Mouse (Mus musculus) thymus, adult 18-20 months (tissue): ENCODE measurements around the gene Rpgrip1l.

Experiments used
- DNase-seq, 2 experiments: peaks; one replicate each; pipeline ENCODE4 v3.0.0; 2022; ENCODE audit warnings: mixed read lengths in 2 of 2

Rpgrip1l gene

DNA sequence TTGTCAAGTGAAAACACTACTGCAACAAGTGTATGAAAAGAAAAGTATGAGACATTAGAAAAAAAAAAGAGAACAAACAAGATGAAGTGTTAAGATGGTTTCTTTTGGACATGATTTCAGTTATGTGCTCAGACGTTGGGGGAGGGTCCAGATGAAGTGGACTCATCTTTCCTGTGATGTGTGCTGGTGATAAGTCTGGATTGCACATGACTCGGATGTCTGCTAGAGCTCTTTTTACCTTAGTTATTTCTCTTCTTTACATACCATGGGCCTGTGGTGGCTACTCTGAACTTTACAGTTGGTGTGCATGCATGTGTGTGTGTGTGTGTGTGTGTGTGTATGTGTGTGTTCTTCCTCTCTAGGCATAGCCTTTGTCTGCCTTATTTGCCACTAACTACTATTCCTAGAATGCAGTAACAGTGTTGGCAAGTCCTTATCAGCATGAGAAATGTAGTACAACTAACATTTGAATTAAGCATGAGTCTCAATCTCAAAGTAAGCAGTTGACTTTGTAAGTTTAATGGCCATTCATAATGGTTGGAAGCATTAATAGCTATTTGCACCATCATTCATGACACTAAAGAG, 43.6 kb downstream of the Rpgrip1l start:
- DNase-seq, result no peak

- no peak for DNase-seq
Measured at GRCm38 (mm10) chr8:91264564-91264963, 48.5 kb downstream of the Rpgrip1l start.

GRCm38 (mm10) chr8:91263939-91264338, 49.1 kb downstream of the Rpgrip1l start:
- DNase-seq, result no peak

GRCm38 (mm10) chr8:91261598-91261997, 51.5 kb downstream of the Rpgrip1l start:
- no peak for DNase-seq

DNA sequence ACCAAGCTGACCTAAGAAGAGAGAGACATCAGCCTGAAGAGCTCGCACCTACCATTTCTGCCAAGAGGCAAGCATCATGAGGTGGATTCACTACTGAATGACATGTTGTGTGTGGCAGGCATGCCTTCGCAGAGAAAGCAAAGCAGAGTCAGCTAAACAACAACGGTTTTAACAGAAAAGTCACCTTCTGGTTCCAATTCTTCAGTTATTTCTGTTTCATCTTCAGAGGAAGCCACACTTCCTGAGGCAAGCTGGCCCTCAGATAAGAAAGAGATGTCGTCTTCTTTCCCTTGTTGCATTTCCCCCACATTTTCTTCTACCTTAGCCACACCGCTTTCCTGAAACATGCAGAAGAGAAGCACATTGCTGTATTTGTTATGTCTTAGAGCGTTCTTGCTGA, 62.1 kb downstream of the Rpgrip1l start:
- no peak for DNase-seq

DNA sequence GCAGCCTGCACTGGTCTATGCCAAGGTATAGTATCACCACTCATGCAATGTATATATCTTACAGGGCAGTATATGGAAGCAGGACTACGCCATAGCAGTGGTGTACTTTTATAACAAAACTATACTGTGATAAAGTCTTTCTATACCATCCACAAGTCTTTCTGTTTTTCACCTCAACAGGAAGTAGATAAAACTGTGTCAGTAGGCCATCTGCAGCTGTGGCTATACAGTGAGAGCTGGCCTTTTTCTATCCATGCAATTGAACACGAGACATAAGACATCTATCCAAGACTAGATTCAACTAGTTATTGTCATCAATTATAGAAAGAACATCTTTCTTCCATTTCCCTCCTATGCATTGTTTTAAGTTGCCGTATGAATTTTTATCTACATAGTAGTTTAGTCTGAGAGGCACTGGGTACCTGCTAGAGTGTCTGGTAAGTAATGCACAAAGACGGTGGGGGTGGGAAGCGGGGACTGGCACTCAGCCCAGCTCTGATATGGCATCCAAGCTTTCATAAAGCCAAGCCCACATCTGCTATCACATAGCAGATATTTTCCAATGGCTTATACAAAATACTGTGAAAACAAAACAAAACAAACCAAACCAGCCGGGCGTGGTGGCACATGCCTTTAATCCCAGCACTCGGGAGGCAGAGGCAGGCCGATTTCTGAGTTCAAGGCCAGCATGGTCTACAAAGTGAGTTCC, 63.1 kb downstream of the Rpgrip1l start:
- DNase-seq, result peak in 1 of 2 experiments; percentile 19

GRCm38 (mm10) chr8:91245821-91246454, 67.1 kb downstream of the Rpgrip1l start:
- DNase-seq, result no peak

GRCm38 (mm10) chr8:91242721-91243120, 70.3 kb downstream of the Rpgrip1l start:
- no peak for DNase-seq

- no peak for DNase-seq
Measured at GRCm38 (mm10) chr8:91241873-91242519, 71.1 kb downstream of the Rpgrip1l start.

DNA sequence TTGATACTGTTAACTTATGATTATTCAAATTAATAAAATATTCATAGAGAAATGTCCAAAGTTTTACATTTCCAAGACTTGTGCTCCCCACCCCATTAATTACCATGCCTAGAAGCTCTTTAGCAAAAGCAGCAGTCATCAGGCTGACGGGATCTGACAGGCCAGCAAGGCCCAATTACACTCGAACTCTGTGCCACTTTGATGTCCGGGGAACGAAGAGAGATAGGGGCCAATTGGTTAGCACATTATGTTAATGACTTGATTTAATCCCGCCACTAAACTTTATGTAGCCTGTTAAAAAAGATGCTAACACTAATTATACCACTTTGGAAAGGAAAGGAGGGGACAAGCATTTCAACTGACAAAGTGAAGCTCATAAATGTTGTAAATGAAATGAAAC, 71.7 kb downstream of the Rpgrip1l start:
- DNase-seq, result no peak

DNA sequence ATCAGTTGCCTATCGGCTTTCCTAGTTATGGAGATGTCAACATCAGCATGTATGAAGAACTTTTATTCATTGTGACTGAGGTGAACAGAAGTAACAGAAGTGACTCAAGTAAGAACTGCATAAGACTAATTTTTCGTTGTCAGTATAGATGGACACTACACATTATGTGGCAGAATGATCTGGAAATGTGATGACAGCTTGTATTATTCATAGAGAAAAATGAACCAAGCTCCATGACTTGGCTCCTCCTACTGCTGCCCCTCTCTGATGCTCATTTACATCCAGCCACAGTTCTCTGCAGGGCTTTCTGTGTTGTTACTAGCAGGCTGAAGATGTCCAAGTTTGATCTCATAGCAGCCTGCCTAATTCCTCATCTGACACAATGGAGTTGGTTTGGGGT, 75.9 kb downstream of the Rpgrip1l start:
- DNase-seq, result no peak

DNA sequence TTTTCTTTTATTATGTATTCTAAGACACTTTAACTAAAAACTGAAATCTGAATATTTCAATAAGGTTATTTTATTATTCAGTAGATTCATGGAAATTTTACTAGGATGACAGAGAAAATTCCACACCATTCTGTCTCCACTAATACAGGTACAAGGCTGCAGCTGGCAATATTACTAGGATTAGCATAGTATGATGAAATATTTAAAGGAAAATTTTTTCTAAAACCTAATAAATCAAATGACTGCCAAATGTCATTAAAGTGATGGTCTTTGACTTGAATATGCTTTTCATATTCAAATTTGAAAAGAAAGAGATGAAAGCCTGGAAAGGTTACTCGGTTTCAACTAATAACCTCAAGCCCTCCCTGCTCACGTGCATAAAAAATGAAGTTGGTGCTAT, 79.0 kb downstream of the Rpgrip1l start:
- no peak for DNase-seq

- DNase-seq, result no peak
Measured at GRCm38 (mm10) chr8:91227421-91227841, 85.6 kb downstream of the Rpgrip1l start.

- no peak for DNase-seq
Measured at GRCm38 (mm10) chr8:91224227-91224626, 88.8 kb downstream of the Rpgrip1l start.

DNA sequence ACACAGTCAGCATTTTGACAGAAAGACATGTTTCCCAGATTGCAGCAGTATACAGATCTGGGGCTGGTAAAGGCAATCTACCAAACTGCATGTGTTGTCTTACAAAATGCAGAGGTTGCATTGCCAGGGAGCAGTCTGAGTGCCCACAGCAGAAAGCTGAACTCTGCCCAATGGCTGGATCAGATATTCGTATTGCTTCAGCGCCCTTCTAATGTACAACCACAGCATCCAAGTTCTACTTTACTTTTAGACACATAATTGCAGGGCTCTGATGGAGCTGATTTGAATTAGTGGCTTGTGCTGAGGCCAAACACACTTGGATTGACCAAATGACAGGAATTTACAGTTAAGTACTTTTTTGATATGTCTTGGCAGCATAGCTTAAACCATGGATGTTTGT, 91.2 kb downstream of the Rpgrip1l start:
- DNase-seq, result no peak

DNA sequence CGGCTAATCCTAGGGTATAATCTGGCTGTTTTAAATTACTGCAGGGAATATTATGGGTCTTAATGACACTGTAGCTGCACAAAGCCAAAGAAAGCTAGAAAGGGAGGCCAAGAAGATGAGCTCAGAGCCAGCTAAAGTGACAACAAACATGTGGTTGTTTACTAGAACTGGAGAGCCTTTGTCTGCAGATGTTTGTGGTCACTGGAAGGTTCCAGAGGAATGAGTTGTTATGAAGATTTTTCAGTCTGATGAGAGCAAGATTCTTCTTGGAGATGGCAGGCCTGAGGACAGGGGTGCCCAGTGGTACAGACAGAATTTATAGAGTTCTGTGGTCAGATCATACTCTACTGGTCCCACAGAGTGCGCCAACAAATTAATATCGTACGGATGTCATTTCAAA, 94.8 kb downstream of the Rpgrip1l start:
- DNase-seq, result no peak

DNA sequence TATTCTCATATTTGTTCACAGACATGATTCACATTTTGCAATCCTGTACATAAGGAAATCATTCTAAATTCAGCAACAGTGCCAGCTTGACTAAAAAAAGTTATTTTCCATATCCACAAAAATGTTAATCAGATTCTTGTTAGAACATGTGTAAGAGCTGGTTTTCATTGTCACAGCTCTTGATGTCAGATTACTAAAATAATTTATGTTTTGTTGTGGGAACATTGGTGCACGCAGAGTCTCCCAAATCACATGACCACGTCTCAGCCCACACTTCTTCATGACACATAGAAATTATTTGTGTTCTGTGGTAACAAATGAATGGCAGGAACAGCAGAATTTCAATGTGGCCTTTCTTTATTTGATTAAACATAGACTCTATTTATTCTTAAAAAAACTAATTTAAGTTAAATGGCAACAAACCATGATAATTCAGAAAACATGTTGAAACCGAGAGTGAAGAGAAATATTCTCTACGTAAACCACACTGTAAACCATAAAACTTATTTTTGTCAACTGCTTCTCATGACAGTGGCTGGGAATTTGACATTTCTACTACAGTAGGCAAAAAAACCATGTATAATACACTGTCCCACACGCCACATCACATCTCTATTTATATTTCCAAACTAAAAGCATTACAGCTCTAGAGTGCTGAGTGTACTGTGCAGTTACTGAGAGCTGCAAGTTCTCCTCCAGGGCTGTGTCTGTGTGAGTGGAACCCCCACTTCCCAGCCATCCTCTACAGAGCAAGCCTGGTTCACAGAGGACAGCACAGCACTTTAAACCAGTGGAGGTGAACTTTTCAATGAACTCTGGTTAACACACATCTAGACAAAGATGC, 95.8 kb downstream of the Rpgrip1l start:
- no peak for DNase-seq

GRCm38 (mm10) chr8:91214287-91214686, 98.8 kb downstream of the Rpgrip1l start:
- DNase-seq, result no peak

DNA sequence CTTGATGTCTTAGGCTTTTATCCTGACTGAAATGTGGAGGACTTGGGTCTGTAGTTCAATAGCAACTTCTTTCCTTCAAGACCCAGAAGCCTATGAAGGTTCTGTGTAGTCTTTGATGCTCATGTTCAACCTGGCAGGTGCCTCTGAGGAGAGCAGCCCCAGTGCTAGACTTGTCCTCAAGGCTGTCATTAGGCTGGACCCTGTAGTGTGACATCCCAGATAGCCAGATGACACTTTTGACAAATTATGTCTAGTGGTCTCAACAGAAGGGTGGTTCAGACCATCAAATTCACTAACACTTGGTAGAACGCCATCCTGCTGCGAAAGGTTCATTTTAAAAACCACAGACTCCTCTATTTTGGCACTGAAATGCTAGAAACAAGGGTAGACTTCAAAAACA, 100.1 kb downstream of the Rpgrip1l start:
- no peak for DNase-seq

DNA sequence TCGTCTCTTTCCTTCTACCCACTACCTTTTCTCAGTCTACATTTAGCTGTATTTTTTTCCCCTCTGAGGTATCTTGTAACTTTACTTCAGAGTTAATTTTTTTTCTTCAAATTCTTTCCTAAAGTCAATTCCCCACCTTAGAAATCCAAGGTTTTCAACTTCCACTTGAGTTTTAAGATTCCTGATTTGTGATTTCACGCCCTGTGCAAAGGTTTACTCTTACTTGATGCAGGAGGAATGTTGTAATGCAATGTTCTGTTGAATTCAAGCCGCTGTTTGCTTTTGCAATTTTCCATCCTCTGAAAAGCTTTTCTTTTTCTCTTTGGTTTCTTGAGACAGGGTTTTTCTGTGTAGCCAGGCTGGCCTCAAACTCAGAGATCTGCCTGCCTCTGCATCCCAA, 103.4 kb downstream of the Rpgrip1l start:
- DNase-seq, result no peak

- no peak for DNase-seq
Measured at GRCm38 (mm10) chr8:91207676-91208075, 105.4 kb downstream of the Rpgrip1l start.

DNA sequence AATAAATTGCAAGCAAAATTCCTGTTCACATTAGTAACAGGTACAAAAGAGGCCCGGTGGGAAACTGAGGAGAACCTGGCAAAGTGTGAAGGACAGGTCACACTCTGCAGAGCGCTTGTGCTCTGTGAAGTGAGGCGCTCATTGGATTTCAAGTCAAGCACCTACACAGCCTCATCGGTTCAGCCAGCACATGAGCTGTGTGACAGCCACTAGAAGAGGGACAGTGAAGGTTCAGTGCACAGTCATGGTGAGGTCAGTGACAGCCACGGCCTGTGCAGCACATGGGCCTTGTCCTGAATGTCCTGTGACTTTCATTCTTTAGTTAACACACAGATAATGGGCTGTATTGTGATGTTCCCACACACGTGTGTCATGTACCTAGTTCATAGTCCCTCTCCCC, 107.2 kb downstream of the Rpgrip1l start:
- DNase-seq, result no peak

DNA sequence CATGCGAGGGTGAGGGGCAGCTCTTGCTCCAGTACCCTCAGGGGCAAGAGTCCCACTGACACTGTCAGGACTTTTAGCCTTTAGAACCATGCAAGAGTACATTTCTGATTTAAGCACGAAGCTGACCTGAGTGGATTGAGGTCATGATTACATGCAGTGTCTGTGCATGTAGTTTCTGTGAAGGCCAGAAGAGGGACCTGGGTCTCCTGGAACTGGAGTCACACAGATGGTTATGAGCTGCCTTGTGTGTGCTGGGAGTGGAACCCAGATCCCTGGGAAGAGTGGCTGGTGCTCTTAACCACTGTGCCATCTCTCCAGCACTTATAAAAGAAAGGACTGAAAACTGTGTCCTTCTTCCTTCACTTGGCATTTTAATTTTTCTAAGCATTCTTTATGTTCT, 111.9 kb downstream of the Rpgrip1l start:
- DNase-seq, result no peak
